Mouse (Mus musculus) brown adipose tissue, adult 24 weeks (tissue): ENCODE measurements around the gene Ccdc106. TPM values are rescaled to one million over a fixed set of nuclear protein-coding genes. Genes with fewer than 3 reads are reported as not detected.
"Not testable (repeated sequence)": the region's sequence is repeated elsewhere in the genome, so short reads cannot be mapped to it uniquely, and the experiment has no call there.

ENCODE experiments used
- H3K27ac ChIP-seq: fragments of 200-500 bp; replicated peaks from 2 replicates; pipeline ENCODE4 v1.5.1; 2012; ENCODE audit warnings: low read depth, mild to moderate bottlenecking, low read length
- H3K4me1 ChIP-seq: fragments of 200-500 bp; 2 replicates; pipeline ENCODE4 v1.6.1; 2012; ENCODE audit warnings: low read length, mixed read lengths; ENCODE audit not compliant: control insufficient read depth, insufficient read depth, insufficient read length
- H3K4me3 ChIP-seq: fragments of 200-500 bp; 2 replicates; pipeline ENCODE4 v1.5.1; 2012; ENCODE audit warnings: low read depth, mild to moderate bottlenecking, low read length, moderate library complexity; ENCODE audit not compliant: insufficient read depth
- polyA plus RNA-seq: library from polyadenylated mRNA; stranded (reverse); fragments of >200 nt; gene quantifications from 2 replicates; pipeline ENCODE4 v1.2.4, GENCODE M21; 2012; ENCODE audit not compliant: missing spikeins, insufficient read depth, insufficient read length

The Ccdc106 gene
- polyA plus RNA-seq, 1 experiment: not detected

GRCm38 (mm10) chr7:5002876-5003275 is 17.5 kb upstream of the Ccdc106 start:
- not testable (repeated sequence) for H3K4me1 ChIP-seq, H3K4me3 ChIP-seq

DNA sequence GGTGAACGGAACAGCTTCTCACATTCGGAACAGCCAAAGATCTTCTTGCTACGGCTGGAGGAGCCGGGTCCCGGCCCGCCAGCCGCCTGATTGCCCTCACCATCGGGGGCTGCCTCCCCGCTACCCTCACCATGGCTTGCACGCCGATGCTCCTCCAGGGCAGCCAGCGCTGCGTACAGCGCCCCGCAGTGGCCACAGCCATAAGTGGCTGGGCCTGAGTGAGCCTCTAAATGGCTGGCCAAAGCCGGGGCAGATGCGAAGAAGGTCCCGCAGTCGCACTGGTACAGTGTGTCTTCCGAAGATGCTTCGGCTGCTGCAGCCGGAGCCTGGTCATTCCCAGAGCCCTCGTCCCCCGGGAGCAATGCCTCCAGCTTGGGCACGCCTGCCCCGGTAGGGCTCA is 12.1 kb upstream of the Ccdc106 start:
- Histone ChIP-seq H3K4me1 (no peaks in the 10 kb centered on the region), H3K4me3 (no peak overlapping the region), H3K27ac (no peak overlapping the region)

More at GRCm38 (mm10) chr7:5002876-5003275, 17.5 kb upstream of the Ccdc106 start:
- H3K27ac ChIP-seq: not testable (repeated sequence)

- Histone ChIP-seq H3K27ac (no peak overlapping the region), H3K4me3 (no peak overlapping the region), H3K4me1 (peaks cover 1% of the 10 kb centered on the region; the same call in 1 of the 2 replicates)
Measured at GRCm38 (mm10) chr7:5012681-5013513, 7.5 kb upstream of the Ccdc106 start.

- peaks cover 3% of the 10 kb centered on the region; the same call in 1 of the 2 replicates for H3K4me1 ChIP-seq
- H3K27ac ChIP-seq: peak within 1 kb of the TSS; percentile 99
- H3K4me3 ChIP-seq: peak within 1 kb of the TSS; percentile 98
Measured at GRCm38 (mm10) chr7:5014251-5015117, 5.9 kb upstream of the Ccdc106 start, which contains the start of the genes Zfp524 and Fiz1. Gene Zfp524, plus strand, starts transcription at chr7:5014415. Gene Fiz1, minus strand, starts transcription at chr7:5014697.

DNA sequence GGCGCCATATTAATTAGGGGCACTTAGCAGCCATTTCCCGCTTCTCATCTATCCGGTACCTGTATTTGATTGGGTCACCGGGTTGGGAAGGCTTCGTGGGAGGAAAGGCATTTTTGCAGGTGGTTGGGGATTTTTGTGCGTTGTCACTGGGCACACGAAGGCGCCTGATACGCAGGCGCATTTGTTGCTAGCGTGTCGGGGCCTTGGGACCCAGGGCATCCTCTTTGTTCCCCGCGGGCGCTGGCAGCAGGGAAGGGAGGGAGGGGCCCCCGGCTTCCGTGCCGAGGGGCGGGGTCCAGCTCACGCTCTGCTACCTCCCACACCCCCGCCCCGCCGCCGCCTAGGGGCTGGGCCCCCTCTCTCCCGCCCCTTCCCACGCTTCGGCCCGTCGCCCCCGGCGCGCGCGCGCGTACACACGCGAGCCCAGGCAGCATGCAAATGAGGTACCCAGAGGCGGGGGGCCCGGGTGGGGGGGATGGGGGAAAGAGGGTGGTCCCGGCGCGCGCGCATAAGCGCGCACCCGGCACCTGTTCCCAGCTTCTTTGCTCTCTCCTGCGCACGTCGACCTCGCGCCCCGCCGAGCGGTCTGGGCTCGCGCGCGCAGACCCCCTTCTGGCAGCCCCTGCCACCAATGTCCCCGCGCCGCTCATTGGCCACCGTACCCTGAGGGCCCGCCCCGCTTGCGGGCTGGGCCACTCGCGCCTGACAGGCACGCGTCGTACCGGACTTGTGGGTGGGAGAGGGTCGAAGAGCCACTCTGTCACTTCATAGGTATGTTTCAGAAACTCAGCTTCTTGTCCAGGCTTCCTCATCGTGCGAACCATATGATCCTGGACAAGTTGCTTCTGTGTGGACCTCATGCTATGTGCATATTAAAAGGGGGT is 5.0 kb upstream of the Ccdc106 start, which contains the start of gene Gm44973:
TSS of gene Gm44973 (plus strand) at position 379 of the 884 bp plus-strand sequence.
- Histone ChIP-seq H3K4me3 (peak within 1 kb of the TSS; percentile 98), H3K4me1 (peaks cover 3% of the 10 kb centered on the region; the same call in 1 of the 2 replicates), H3K27ac (peak within 1 kb of the TSS; percentile 99)

DNA sequence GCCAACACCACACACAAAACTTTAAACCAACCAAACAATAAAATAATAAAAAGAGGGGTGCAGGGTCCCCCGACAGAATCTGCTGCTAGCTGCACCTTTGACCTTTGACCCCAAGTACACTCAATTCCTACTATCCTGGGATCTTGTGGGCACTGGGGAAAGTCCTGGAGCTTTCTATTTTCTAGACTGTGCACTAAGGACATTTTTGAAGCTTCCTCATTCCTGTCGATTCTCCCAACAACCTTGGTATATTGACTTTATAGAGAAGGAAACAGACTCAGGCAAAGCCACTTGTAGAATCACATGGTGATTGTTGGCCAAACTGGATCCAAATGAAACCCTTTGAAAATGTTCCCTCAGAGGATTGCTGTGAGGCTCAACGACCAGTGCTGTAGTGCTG is 4.3 kb upstream of the Ccdc106 start:
- peaks cover 3% of the 10 kb centered on the region; the same call in 1 of the 2 replicates for H3K4me1 ChIP-seq

DNA sequence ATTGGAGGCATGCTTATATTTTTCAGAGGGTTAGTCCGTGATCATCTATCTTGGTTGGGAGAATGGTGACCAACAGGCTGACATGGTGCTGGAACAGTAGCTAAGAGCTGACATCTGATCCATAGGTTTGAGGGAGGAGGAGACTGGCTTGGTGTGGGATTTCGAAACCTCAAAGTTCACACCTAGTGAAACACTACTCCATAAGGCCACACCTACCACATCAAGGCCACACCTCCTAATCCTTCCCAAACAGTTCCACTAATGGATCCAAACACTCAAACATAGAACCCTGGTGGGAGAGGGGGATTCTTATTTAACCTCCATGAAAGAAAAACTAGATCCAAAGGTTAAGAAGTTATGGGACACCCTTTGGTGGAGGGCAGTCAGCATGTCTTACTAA is 3.4 kb upstream of the Ccdc106 start:
- Histone ChIP-seq H3K4me3 (no peak overlapping the region), H3K4me1 (peaks cover 7% of the 10 kb centered on the region; the same call in 1 of the 2 replicates), H3K27ac (no peak overlapping the region)

More for the DNA sequence above, 4.3 kb upstream of the Ccdc106 start:
- H3K4me3 ChIP-seq: peak overlapping the region; percentile 75
- peak overlapping the region; percentile 77 for H3K27ac ChIP-seq

DNA sequence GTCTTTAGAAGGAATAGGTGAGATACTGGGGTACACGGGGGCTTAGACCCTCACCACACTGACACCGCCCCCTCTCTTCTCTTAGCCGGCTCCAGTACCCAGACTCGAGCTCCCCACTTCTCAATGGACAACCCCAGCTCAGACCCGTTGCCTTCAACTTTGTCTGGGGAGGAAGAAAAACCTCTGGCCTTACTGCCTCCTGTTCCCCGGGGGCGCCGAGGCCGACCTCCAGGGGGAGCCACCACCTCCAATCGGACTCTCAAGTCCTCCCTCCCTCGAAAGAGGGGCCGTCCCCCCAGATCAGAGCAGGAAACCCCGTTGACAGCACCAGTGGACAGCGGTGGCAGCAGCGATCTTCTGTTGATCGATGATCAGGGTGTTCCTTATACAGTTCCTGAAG is 3.0 kb upstream of the Ccdc106 start:
- H3K4me1 ChIP-seq: peaks cover 7% of the 10 kb centered on the region; the same call in 1 of the 2 replicates
- no peak overlapping the region for H3K27ac ChIP-seq
- H3K4me3 ChIP-seq: no peak overlapping the region

DNA sequence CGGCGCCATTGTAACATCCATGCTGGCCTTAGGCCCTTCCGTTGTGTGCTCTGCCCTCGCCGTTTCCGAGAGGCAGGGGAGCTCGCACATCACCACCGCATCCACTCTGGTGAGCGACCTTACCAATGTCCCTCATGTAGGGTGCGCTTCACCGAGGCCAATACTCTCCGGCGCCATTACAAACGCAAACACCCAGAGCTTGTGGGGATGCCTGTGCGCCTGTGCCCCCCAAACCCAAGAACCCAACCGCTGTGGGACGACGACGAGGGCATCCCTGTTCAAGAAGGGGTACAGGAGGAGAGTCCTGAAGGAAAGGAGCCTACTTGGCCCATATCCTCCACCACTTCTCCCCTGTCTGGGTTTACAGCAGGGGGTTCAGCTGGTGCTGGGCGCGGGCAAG is 2.4 kb upstream of the Ccdc106 start:
- H3K4me1 ChIP-seq: peaks cover 7% of the 10 kb centered on the region; the same call in 1 of the 2 replicates
- H3K4me3 ChIP-seq: no peak overlapping the region
- no peak overlapping the region for H3K27ac ChIP-seq

DNA sequence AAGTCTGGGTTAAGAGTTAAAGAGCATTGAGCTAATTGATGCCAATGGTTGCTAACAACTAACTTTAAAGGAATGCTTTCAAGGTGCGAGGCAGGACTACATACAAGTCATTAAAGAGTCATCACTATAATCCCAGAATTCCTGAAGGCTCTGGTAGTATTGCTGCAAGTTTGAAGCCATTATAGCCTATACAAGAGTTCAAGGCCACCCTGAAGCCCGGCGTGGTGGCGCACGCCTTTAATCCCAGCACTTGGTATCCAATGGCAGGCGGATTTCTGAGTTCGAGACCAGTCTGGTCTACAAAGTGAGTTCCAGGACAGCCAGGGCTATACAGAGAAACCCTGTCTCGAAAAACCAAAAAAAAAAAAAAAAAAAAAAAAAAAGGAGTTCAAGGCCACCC is 777 bp upstream of the Ccdc106 start:
- H3K4me1 ChIP-seq: not testable (repeated sequence)
- peak overlapping the region; percentile 64 for H3K4me3 ChIP-seq
- peak overlapping the region; percentile 93 for H3K27ac ChIP-seq

- Histone ChIP-seq H3K4me3 (peak overlapping the region; percentile 64), H3K4me1 (peaks cover 7% of the 10 kb centered on the region; the same call in 1 of the 2 replicates), H3K27ac (peak overlapping the region; percentile 88)
Measured at GRCm38 (mm10) chr7:5020685-5021084, 332 bp downstream of the Ccdc106 start.

DNA sequence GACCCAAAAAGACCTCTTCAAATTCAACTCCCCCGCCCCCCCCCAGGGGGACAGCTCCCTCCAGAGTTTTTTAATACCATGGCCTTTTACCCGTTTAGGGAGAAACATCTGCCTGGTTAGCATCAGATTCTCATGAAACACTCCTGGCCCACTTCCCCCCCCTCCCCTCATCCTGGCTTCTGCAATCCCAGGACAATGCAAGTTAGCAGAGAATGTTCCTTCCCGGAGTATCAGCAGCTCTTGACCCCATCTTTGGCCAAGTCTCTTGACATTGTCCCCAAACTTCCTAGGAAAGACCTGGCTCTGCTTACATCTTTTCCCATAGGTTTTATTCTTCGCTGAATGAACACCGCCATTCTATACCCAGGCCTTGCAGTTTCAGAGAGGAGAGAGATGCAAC is 844 bp downstream of the Ccdc106 start:
- peak overlapping the region; percentile 64 for H3K4me3 ChIP-seq
- H3K27ac ChIP-seq: peak overlapping the region; percentile 88; the same call in 1 of the 2 replicates
- peaks cover 7% of the 10 kb centered on the region; the same call in 1 of the 2 replicates for H3K4me1 ChIP-seq

DNA sequence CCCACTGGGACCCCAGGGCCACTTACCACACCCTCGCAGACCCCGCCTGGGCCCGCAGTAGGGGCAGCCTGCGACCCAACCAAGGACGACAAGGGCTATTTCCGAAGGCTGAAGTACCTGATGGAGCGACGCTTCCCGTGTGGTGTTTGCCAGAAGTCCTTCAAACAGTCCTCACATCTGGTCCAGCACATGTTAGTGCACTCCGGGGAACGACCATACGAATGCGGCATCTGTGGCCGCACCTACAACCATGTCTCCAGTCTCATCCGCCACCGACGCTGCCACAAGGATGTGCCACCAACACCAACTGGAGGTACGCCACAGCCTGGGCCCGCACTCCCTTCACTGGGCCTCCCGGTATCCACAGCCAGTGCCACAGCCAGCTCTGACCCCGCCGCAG is 9.2 kb downstream of the Ccdc106 start:
- Histone ChIP-seq H3K4me1 (no peaks in the 10 kb centered on the region), H3K27ac (no peak overlapping the region), H3K4me3 (no peak overlapping the region)

DNA sequence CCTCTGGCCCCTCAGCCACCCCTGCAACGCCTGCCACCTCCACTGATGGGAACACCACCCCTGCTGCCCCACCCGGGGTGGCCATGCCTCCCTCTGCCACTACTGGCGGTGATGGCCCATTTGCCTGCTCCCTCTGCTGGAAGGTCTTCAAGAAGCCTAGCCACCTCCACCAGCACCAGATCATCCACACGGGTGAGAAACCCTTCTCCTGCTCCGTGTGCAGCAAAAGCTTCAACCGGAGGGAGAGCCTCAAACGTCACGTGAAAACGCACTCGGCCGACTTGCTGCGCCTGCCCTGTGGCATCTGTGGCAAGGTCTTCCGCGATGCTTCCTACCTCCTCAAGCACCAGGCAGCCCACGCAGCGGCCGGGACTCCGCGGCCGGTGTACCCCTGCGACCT is 9.6 kb downstream of the Ccdc106 start:
- no peak overlapping the region for H3K27ac ChIP-seq

More for the DNA sequence above, 9.6 kb downstream of the Ccdc106 start:
- Histone ChIP-seq H3K4me1 (no peaks in the 10 kb centered on the region), H3K4me3 (no peak overlapping the region)
